Mouse (Mus musculus): ENCODE measurements at regions not wholly inside any gene's neighbourhood (a gene's known extent, or its start where the extent isn't known, plus 50 kb on each side); places are given as distances from the start of the nearest gene placed in this dataset.

- 62% methylated on average over 5 of the region's 5 CpGs for WGBS
- H3K27ac ChIP-seq = no peak overlapping the region
- H3K36me3 ChIP-seq = no peaks in the 10 kb centered on the region
- peaks cover 3% of the 10 kb centered on the region; the same call in 1 of the 2 replicates for H3K4me1 ChIP-seq
- H3K4me2 ChIP-seq (replicated peaks) = no peak overlapping the region
- H3K4me3 ChIP-seq = no peak overlapping the region
- no peaks in the 10 kb centered on the region for H3K27me3 ChIP-seq (replicated peaks)
- no peak for ATAC-seq (ENCODE audit: low FRiP score, low read depth)
- no peak overlapping the region for H3K9ac ChIP-seq
- no peaks in the 10 kb centered on the region for H3K9me3 ChIP-seq
Measured at GRCm38 (mm10) chr3:145705317-145705716, 53.2 kb upstream of the Ddah1 start.

GRCm38 (mm10) chr3:145704054-145704453, 54.3 kb upstream of the Ccn1 start:
- Histone ChIP-seq H3K27ac (no peak overlapping the region), H3K36me3 (no peaks in the 10 kb centered on the region), H3K4me2 (replicated peaks) (no peak overlapping the region), H3K9me3 (no peaks in the 10 kb centered on the region), H3K27me3 (replicated peaks) (no peaks in the 10 kb centered on the region), H3K9ac (no peak overlapping the region), H3K4me3 (no peak overlapping the region), H3K4me1 (peaks cover 3% of the 10 kb centered on the region; the same call in 1 of the 2 replicates)
- WGBS = 73% methylated on average over 9 of the region's 9 CpGs
- no peak for ATAC-seq (ENCODE audit: low FRiP score, low read depth)

- H3K4me3 ChIP-seq = no peak overlapping the region
- H3K9ac ChIP-seq = no peak overlapping the region
- peak; percentile 65 for ATAC-seq (ENCODE audit: low FRiP score, low read depth)
- WGBS = 11% methylated on average over 11 of the region's 11 CpGs
- H3K9me3 ChIP-seq = no peaks in the 10 kb centered on the region
- H3K27me3 ChIP-seq (replicated peaks) = no peaks in the 10 kb centered on the region
- H3K36me3 ChIP-seq = no peaks in the 10 kb centered on the region
- peaks cover 3% of the 10 kb centered on the region; the same call in 1 of the 2 replicates for H3K4me1 ChIP-seq
- no peak overlapping the region for H3K27ac ChIP-seq
- no peak overlapping the region for H3K4me2 ChIP-seq (replicated peaks)
Measured at GRCm38 (mm10) chr3:145703411-145703924, 53.7 kb upstream of the Ccn1 start.

- WGBS = 69% methylated on average over 5 of the region's 5 CpGs
Measured at GRCm38 (mm10) chr3:145702739-145703138, 53.0 kb upstream of the Ccn1 start.

GRCm38 (mm10) chr3:145701945-145702344, 52.2 kb upstream of the Ccn1 start:
- ATAC-seq (ENCODE audit: low FRiP score, low read depth) = no peak
- no peak overlapping the region for H3K4me2 ChIP-seq (replicated peaks)

More at GRCm38 (mm10) chr3:145702739-145703138, 53.0 kb upstream of the Ccn1 start:
- H3K4me2 ChIP-seq (replicated peaks) = no peak overlapping the region
- no peaks in the 10 kb centered on the region for H3K9me3 ChIP-seq
- no peaks in the 10 kb centered on the region for H3K36me3 ChIP-seq
- ATAC-seq (ENCODE audit: low FRiP score, low read depth) = no peak
- H3K9ac ChIP-seq = no peak overlapping the region
- no peaks in the 10 kb centered on the region for H3K27me3 ChIP-seq (replicated peaks)
- H3K4me3 ChIP-seq = no peak overlapping the region
- H3K4me1 ChIP-seq = peaks cover 3% of the 10 kb centered on the region; the same call in 1 of the 2 replicates
- no peak overlapping the region for H3K27ac ChIP-seq

More at GRCm38 (mm10) chr3:145701945-145702344, 52.2 kb upstream of the Ccn1 start:
- Histone ChIP-seq H3K4me1 (peaks cover 3% of the 10 kb centered on the region; the same call in 1 of the 2 replicates), H3K9me3 (no peaks in the 10 kb centered on the region), H3K27me3 (replicated peaks) (no peaks in the 10 kb centered on the region), H3K36me3 (no peaks in the 10 kb centered on the region), H3K4me3 (no peak overlapping the region), H3K9ac (no peak overlapping the region), H3K27ac (no peak overlapping the region)
- 78% methylated on average over 6 of the region's 6 CpGs for WGBS
